Mouse (Mus musculus) heart, postnatal 0 days (tissue): ENCODE results near the gene Ulk4. TPM values are rescaled to one million over a fixed set of nuclear protein-coding genes. Genes with fewer than 3 reads are reported as not detected.
A peak's percentile ranks its signal among the peaks of the same experiment; 100 is the strongest.

ENCODE experiments used
- ATAC-seq: fragments of 200-750 bp; cut with Nextera tagmentation; 2 replicates; pipeline ENCODE4 v1.8.0; 2017; ENCODE audit warnings: low read depth, moderate number of reproducible peaks, moderate library complexity; ENCODE audit not compliant: insufficient read depth
- DNase-seq: peaks from one replicate; pipeline ENCODE4 v3.0.0-alpha.2; 2016; ENCODE audit warnings: low spot score
- H3K27ac ChIP-seq: fragments of 300-500 bp; sonication (generic); 2 replicates; pipeline ENCODE4 v1.5.1; 2014; ENCODE audit warnings: low read depth, mild to moderate bottlenecking
- H3K27me3 ChIP-seq: fragments of 300-500 bp; sonication (generic); 2 replicates; pipeline ENCODE4 v1.6.1; 2014; ENCODE audit warnings: low read length, mixed read lengths; ENCODE audit not compliant: control insufficient read depth, insufficient read depth
- H3K36me3 ChIP-seq: fragments of 300-500 bp; sonication (generic); replicated peaks from 2 replicates; pipeline ENCODE4 v1.6.1; 2014; ENCODE audit warnings: low read length, mixed read lengths; ENCODE audit not compliant: control insufficient read depth, insufficient read depth
- H3K4me1 ChIP-seq: fragments of 300-500 bp; sonication (generic); 2 replicates; pipeline ENCODE4 v1.6.1; 2014; ENCODE audit warnings: antibody characterized with exemption; ENCODE audit not compliant: control insufficient read depth, insufficient read depth
- H3K4me2 ChIP-seq: fragments of 300-500 bp; sonication (generic); 2 replicates; pipeline ENCODE4 v1.6.1; 2014; ENCODE audit warnings: low read depth, mild to moderate bottlenecking, low read length, moderate library complexity
- H3K4me3 ChIP-seq: fragments of 300-500 bp; sonication (generic); 2 replicates; pipeline ENCODE4 v1.5.1; 2014; ENCODE audit warnings: low read depth, low read length
- H3K9ac ChIP-seq: fragments of 300-500 bp; sonication (generic); replicated peaks from 2 replicates; pipeline ENCODE4 v1.6.1; 2014; ENCODE audit warnings: low read depth, low read length, mixed read lengths
- H3K9me3 ChIP-seq: fragments of 300-500 bp; sonication (generic); replicated peaks from 2 replicates; pipeline ENCODE4 v1.6.1; 2016; ENCODE audit warnings: low read length; ENCODE audit not compliant: control insufficient read depth
- CTCF ChIP-seq: IDR thresholded peaks from 2 replicates; pipeline ENCODE4 v1.5.1; 2016; ENCODE audit warnings: antibody characterized with exemption, control low read depth, low read depth
- EP300 ChIP-seq: IDR thresholded peaks from 2 replicates; pipeline ENCODE4 v1.6.1; 2016; ENCODE audit warnings: antibody characterized with exemption, low read depth
- WGBS: fragments of 180-500 bp; shearing (Covaris S2); extraction: QIAGEN DNeasy Blood & Tissue Kit; methylation state at CpG from one replicate; pipeline ENCODE4 v1.1.7; 2014; 5-methylcytosine and 5-hydroxymethylcytosine counted together
- polyA plus RNA-seq: library from polyadenylated mRNA; unstranded; fragments of >200 nt; fragmentation: Nextera tagmentation; extraction: Ambion mirVana; gene quantifications from 2 replicates; pipeline ENCODE4 v1.2.1, GENCODE M21; 2015
- total RNA-seq: library from RNA; depleted of rRNA; stranded (reverse); fragments of >200 nt; gene quantifications from 2 replicates; pipeline ENCODE4 v1.2.3, GENCODE M21; 2014; ENCODE audit warnings: low replicate concordance

The Ulk4 gene
- total and polyA plus RNA-seq, 2 experiments from 2014 or later, result 1.5 to 66.7 TPM

- H3K4me1 ChIP-seq, result peaks cover 43% of the 10 kb centered on the region
- ATAC-seq, result no peak
These were observed 26.8 kb upstream of the Ulk4 start for GRCm38 (mm10) chr9:121303748-121304147.

GRCm38 (mm10) chr9:121303086-121303485 lies 26.1 kb upstream of the Ulk4 start:
- DNase-seq (no peak), ATAC-seq (no peak)
- H3K4me3 ChIP-seq, result no peak overlapping the region
- H3K9ac ChIP-seq, result no peak overlapping the region
- H3K27ac ChIP-seq, result peak overlapping the region; percentile 47; the same call in 1 of the 2 replicates
- no peak overlapping the region for H3K4me2 ChIP-seq
- peaks cover 49% of the 10 kb centered on the region for H3K4me1 ChIP-seq
- H3K9me3 ChIP-seq, result no peaks in the 10 kb centered on the region
- H3K27me3 ChIP-seq, result no peaks in the 10 kb centered on the region
- no peak for TF ChIP-seq CTCF
- H3K36me3 ChIP-seq, result 0 out of 2 replicates have a peak, but pooled peaks cover 7% of the 10 kb centered on the region
- WGBS, result 26% methylated on average over 6 of the region's 6 CpGs

More at GRCm38 (mm10) chr9:121303748-121304147, 26.8 kb upstream of the Ulk4 start:
- Histone ChIP-seq H3K9me3 (no peaks in the 10 kb centered on the region), H3K4me3 (no peak overlapping the region), H3K36me3 (0 out of 2 replicates have a peak, but pooled peaks cover 7% of the 10 kb centered on the region), H3K27ac (no peak overlapping the region), H3K27me3 (no peaks in the 10 kb centered on the region), H3K9ac (no peak overlapping the region), H3K4me2 (no peak overlapping the region)
- WGBS, result 57% methylated on average over 9 of the region's 9 CpGs
- DNase-seq, result no peak
- TF ChIP-seq CTCF (no peak), EP300 (no peak)

DNA sequence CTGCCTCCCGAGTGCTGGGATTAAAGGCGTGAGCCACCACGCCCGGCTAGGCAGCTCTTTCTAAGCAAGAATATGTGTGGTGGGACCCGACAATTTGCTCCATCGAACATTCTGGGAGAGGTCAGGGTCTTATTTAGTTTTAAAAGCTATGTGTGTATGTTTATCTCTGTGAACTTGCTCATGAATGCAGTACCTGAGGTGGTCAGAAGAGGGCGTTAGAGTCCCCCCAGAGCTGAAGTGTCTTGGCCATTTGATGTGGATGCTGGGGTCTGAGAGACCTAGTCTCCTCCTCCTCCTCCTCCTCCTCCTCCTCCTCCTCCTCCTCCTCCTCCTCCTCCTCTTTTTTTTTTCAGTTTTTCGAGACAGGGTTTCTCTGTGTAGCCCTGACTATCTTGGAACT lies 25.5 kb upstream of the Ulk4 start:
- Histone ChIP-seq H3K4me2 (no peak overlapping the region), H3K9me3 (no peaks in the 10 kb centered on the region), H3K4me1 (peaks cover 49% of the 10 kb centered on the region), H3K27ac (no peak overlapping the region; the same call in 1 of the 2 replicates), H3K36me3 (0 out of 2 replicates have a peak, but pooled peaks cover 7% of the 10 kb centered on the region), H3K4me3 (no peak overlapping the region), H3K27me3 (no peaks in the 10 kb centered on the region), H3K9ac (no peak overlapping the region)
- no peak for ATAC-seq
- 83% methylated on average over 7 of the region's 8 CpGs for WGBS
- DNase-seq, result no peak
- TF ChIP-seq EP300 (no peak), CTCF (no peak; the same call in 1 of the 2 replicates)

GRCm38 (mm10) chr9:121301041-121301920 lies 24.3 kb upstream of the Ulk4 start:
- Histone ChIP-seq H3K9me3 (no peaks in the 10 kb centered on the region), H3K4me3 (no peak overlapping the region), H3K27ac (peak overlapping the region; percentile 52), H3K36me3 (no peaks in the 10 kb centered on the region), H3K27me3 (no peaks in the 10 kb centered on the region), H3K4me1 (peaks cover 52% of the 10 kb centered on the region), H3K9ac (no peak overlapping the region), H3K4me2 (peak overlapping the region; percentile 28; the same call in 1 of the 2 replicates)
- DNase-seq, result no peak
- WGBS, result 61% methylated on average over 22 of the region's 22 CpGs
- no peak for ATAC-seq
- no peak; the same call in 1 of the 2 replicates for TF ChIP-seq CTCF

DNA sequence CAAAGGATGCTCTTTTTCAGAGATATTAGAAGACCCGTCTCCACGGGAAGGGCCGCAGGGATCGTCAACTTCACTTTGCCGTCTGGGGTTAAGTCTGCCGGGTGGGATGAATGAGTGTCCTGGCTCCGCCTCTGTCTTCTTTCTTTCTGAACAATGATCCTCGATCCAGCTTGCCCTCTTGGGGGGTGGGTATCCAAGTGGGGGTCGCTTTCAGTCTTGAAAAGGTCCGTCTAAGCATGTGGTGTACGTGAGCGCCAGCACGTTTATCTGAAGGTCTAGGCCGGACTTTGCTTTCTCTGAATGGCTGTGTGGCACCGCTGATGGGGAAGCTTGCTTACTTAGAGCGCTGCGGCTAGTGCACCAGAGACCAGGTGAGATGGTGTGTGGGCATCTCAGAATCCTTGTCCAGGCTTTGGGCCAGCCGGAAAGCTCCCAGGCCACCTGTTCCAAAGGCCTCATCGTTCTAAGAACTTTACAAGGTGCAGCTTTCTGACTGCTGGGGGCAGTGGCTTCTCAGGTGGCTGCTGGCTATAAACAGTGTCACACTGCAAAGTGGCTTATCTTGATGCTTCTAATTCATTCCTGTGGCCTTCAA lies 23.1 kb upstream of the Ulk4 start:
- Histone ChIP-seq H3K4me3 (peak overlapping the region; percentile 96), H3K4me2 (peak overlapping the region; percentile 97), H3K27ac (peak overlapping the region; percentile 97), H3K36me3 (no peaks in the 10 kb centered on the region), H3K4me1 (peaks cover 52% of the 10 kb centered on the region), H3K9ac (peak overlapping the region; percentile 92; the same call in 1 of the 2 replicates), H3K9me3 (no peaks in the 10 kb centered on the region), H3K27me3 (no peaks in the 10 kb centered on the region)
- DNase-seq (no peak), ATAC-seq (no peak)
- WGBS, result 59% methylated on average over 19 of the region's 19 CpGs
- TF ChIP-seq EP300 (no peak), CTCF (no peak)
